Mouse (Mus musculus) liver, embryonic 13.5 days (tissue): ENCODE data around the gene Tex29. TPM values are rescaled to one million over a fixed set of nuclear protein-coding genes. Genes with fewer than 3 reads are reported as not detected.

Source experiments
- ATAC-seq: fragments of 200-750 bp; cut with Nextera tagmentation; 2 replicates; pipeline ENCODE4 v1.8.0; 2017; ENCODE audit warnings: low read depth, mild to moderate bottlenecking, moderate number of reproducible peaks, moderate library complexity
- DNase-seq: peaks from one replicate; pipeline ENCODE4 v3.0.0; 2022
- H3K27ac ChIP-seq: fragments of 300-500 bp; sonication (generic); 2 replicates; pipeline ENCODE4 v1.5.1; 2015; ENCODE audit warnings: moderate library complexity, mild to moderate bottlenecking, inconsistent platforms
- H3K27me3 ChIP-seq: fragments of 300-500 bp; sonication (generic); 2 replicates; pipeline ENCODE4 v1.6.1; 2015; ENCODE audit warnings: mild to moderate bottlenecking, inconsistent platforms
- H3K36me3 ChIP-seq: fragments of 300-500 bp; sonication (generic); 2 replicates; pipeline ENCODE4 v1.6.1; 2015; ENCODE audit warnings: mild to moderate bottlenecking, inconsistent platforms
- H3K4me1 ChIP-seq: fragments of 300-500 bp; sonication (generic); replicated peaks from 2 replicates; pipeline ENCODE4 v1.6.1; 2015; ENCODE audit warnings: inconsistent platforms
- H3K4me2 ChIP-seq: fragments of 300-500 bp; sonication (generic); 2 replicates; pipeline ENCODE4 v1.6.1; 2015; ENCODE audit warnings: inconsistent platforms, mild to moderate bottlenecking, moderate library complexity
- H3K4me3 ChIP-seq: fragments of 300-500 bp; sonication (generic); replicated peaks from 2 replicates; pipeline ENCODE4 v1.5.1; 2015; ENCODE audit warnings: mild to moderate bottlenecking, inconsistent platforms
- H3K9ac ChIP-seq: fragments of 300-500 bp; sonication (generic); 2 replicates; pipeline ENCODE4 v1.6.1; 2015; ENCODE audit warnings: mild to moderate bottlenecking, inconsistent platforms
- H3K9me3 ChIP-seq: fragments of 300-500 bp; sonication (generic); replicated peaks from 2 replicates; pipeline ENCODE4 v1.6.1; 2016; ENCODE audit warnings: inconsistent platforms
- WGBS: fragments of 180-500 bp; shearing (Covaris S2); methylation state at CpG from one replicate; pipeline ENCODE4 v1.1.7; 2015; ENCODE audit not compliant: insufficient replicate concordance; 5-methylcytosine and 5-hydroxymethylcytosine counted together
- polyA plus RNA-seq: library from polyadenylated mRNA; unstranded; fragments of >200 nt; fragmentation: Nextera tagmentation; extraction: Ambion mirVana; gene quantifications from 2 replicates; pipeline ENCODE4 v1.2.1, GENCODE M21; 2015

The Tex29 gene
- polyA plus RNA-seq, 1 experiment from 2014 or later = not detected

DNA sequence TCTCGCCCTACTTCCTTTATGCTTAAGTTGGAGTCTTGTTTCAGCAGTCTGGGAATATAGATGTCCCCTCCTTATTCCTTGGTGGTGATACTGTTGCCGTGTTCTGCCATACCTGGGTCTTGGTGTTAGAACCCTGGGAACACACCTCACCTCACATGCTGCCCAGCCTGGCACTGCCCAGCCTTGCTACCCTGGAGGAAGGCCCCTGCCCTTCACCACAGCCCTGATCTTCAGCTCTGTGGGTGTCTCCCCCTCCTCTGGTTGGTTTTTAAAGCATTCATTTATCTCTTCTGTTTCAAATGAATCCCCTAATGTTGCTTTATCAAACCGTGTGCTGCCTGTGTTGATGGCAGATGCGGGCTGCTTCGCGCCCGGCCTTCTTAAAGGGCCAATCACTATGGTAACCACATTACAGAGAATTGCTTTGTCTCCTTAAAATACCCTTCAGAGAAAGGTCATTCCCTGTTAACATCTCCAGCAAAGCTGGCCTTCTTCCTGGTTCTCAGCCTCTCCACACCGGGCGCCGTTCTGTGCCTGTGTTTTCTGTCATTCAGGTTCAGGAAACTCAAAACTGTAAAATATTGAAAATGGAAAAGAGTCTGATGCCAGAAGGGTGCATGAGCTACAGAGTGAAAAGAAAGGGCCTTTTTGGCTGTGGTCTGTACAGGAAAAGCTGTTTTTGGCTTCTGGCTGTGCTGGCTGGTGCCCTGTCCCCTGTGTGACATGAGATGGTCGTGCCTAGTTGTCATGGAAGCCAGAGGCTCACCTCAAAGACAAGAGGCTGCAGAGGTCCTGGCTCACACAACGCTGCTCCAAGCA is 45.8 kb downstream of the Tex29 start:
- H3K9ac ChIP-seq = no peak overlapping the region
- H3K27me3 ChIP-seq = no peaks in the 10 kb centered on the region
- 67% methylated on average over 12 of the region's 12 CpGs for WGBS
- DNase-seq = no peak
- H3K36me3 ChIP-seq = no peaks in the 10 kb centered on the region
- H3K4me1 ChIP-seq = no peaks in the 10 kb centered on the region
- H3K4me2 ChIP-seq = no peak overlapping the region
- no peak overlapping the region for H3K27ac ChIP-seq
- H3K4me3 ChIP-seq = no peak overlapping the region
- no peak for ATAC-seq
- no peaks in the 10 kb centered on the region for H3K9me3 ChIP-seq

DNA sequence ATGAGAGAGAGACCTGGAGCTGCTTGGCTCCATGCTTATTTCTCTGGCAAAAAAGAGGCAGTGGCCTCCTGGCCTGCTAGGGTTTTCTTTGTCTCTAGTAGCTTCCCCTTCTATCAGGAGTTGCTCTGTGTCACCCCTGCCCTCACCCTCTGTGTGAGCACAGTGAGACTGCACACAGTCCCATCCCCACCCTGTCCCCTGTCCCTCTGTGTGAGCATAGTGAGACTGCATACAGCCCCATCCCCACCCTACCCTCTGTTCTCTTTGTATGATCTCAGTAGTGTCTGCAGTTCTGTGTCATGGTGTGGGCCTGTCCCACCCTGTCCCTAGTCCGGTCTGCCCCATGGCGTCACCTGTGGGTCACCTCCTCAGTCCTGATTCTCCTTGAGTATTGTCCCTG is 46.5 kb downstream of the Tex29 start:
- Histone ChIP-seq H3K36me3 (no peaks in the 10 kb centered on the region), H3K4me2 (no peak overlapping the region), H3K27ac (no peak overlapping the region), H3K4me1 (no peaks in the 10 kb centered on the region), H3K9me3 (no peaks in the 10 kb centered on the region), H3K4me3 (no peak overlapping the region), H3K27me3 (no peaks in the 10 kb centered on the region), H3K9ac (no peak overlapping the region)
- ATAC-seq (no peak), DNase-seq (no peak)
- 61% methylated on average over 2 of the region's 2 CpGs for WGBS

DNA sequence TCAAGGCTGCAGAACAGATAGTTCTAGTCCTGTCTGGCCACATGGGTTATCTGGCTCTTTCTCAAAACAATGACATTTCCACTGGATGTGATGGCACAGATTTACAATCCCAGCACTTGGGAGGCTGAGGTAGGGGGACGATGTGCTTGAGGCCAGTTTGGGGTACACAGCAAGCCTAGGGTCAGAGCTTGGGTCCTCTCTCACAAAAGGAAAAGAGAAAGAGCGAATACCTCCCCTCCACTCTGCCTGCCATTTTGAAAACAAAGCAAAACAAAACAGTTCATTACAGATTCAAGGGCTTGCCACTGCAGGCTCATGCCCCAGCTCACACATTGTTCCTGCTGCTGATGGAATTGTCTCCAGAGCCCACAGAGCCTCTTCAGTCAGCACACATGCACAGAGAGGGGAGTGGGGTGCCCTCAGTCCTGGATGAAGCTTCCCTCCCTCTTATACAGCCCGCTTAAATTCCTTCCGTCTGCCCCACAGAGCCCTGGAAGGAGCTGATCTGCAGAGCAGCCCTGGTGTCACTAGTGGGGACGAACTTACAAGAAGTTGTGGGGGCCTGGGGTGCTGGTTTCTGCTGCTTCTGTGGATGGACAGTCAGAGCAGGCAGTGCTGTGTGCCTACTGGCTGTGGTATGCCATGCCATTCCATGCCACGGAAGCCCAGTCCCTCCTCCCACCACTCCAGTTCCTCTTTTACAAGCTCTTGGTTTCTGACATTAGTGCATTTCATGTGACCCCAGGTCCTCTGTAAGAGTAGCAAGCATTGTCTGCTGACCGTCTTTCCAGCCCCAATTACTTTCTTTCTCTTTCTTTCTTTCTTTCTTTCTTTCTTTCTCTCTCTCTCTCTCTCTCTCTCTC is 49.1 kb downstream of the Tex29 start:
- Histone ChIP-seq H3K4me1 (no peaks in the 10 kb centered on the region), H3K27me3 (no peaks in the 10 kb centered on the region), H3K4me2 (no peak overlapping the region), H3K4me3 (no peak overlapping the region), H3K9me3 (no peaks in the 10 kb centered on the region), H3K27ac (no peak overlapping the region), H3K9ac (no peak overlapping the region), H3K36me3 (no peaks in the 10 kb centered on the region)
- DNase-seq = no peak
- ATAC-seq = no peak
- WGBS = 37% methylated on average over 7 of the region's 7 CpGs

DNA sequence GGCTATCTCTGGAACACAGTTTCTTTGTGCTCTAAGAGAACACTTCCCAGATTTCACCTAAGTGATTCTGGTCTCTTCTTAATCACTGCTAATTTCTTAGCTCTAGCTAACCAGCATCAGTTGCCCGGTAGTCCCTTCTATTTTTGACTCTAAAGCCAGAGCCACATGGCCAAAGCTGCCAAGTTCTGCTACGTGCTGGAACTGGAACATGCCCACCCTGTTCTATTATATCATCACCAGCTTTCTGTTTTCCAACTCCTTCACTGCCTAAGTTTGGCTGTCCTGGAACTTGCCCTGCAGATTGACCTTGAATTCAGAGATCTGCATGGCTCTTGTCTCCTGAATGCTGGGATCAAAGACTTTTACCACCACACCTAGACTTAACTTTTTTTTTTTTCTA is 52.5 kb downstream of the Tex29 start:
- Histone ChIP-seq H3K4me3 (no peak overlapping the region), H3K27me3 (no peaks in the 10 kb centered on the region), H3K4me2 (no peak overlapping the region), H3K9ac (no peak overlapping the region), H3K36me3 (no peaks in the 10 kb centered on the region), H3K27ac (no peak overlapping the region), H3K4me1 (no peaks in the 10 kb centered on the region), H3K9me3 (no peaks in the 10 kb centered on the region)
- DNase-seq (no peak), ATAC-seq (no peak)
- 52% methylated on average over 2 of the region's 2 CpGs for WGBS

DNA sequence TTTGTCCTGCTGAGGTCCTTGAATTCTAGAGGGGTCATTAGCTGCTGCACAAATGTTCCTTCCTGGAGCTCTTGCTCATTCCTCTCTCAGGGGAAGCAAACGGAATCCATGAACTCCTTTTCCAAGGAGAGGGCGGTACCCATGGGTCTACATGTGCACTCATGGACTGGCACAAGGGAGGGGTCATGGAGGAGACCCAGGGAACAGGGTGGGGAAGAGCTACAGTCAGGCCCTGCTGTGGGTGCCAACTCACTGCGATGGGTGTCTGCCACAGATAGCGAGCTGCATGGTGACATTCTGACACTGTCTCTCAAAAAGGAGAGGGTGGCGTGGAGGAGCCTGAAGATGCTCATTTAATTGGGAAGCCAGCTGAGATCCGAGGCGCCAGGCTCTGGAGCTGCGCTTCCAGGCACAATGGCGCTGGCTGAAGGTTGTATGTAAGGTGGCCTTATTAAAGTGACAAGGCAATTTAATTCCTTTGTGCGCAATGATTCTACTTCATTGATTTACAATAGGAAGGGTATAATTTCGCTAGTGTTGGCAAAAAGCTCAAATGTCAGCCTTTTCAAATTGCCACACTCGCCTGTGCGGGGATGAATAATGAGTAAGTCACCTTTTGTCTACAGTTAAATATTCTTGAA is 55.9 kb downstream of the Tex29 start:
- Histone ChIP-seq H3K27me3 (no peaks in the 10 kb centered on the region), H3K9me3 (no peaks in the 10 kb centered on the region), H3K4me2 (no peak overlapping the region), H3K36me3 (no peaks in the 10 kb centered on the region), H3K4me1 (no peaks in the 10 kb centered on the region), H3K27ac (no peak overlapping the region), H3K4me3 (no peak overlapping the region), H3K9ac (no peak overlapping the region)
- DNase-seq (no peak), ATAC-seq (no peak)
- WGBS = 71% methylated on average over 13 of the region's 13 CpGs

DNA sequence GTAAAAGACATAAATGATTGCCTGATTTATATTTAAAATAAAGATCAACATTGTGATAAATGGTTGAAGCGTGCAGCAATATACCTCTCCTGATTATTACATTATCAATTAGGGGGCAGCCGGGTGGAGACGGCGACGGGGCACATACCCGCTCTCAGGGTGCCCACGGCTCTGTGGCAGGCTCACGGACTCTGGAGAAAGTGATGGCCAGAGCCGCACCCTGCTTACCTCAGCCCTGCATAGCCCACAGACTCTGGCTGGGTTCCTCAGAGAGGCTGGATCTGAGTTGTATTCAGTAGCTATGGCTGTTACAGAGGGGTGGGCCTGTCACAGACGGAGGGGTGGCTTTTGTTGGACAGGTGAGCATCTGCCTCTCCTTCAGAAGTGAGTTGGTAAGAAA is 56.4 kb downstream of the Tex29 start:
- 77% methylated on average over 10 of the region's 10 CpGs for WGBS
- Histone ChIP-seq H3K9me3 (no peaks in the 10 kb centered on the region), H3K4me1 (no peaks in the 10 kb centered on the region), H3K36me3 (no peaks in the 10 kb centered on the region), H3K4me3 (no peak overlapping the region), H3K4me2 (no peak overlapping the region), H3K27ac (no peak overlapping the region), H3K9ac (no peak overlapping the region), H3K27me3 (no peaks in the 10 kb centered on the region)
- DNase-seq = no peak
- no peak for ATAC-seq

DNA sequence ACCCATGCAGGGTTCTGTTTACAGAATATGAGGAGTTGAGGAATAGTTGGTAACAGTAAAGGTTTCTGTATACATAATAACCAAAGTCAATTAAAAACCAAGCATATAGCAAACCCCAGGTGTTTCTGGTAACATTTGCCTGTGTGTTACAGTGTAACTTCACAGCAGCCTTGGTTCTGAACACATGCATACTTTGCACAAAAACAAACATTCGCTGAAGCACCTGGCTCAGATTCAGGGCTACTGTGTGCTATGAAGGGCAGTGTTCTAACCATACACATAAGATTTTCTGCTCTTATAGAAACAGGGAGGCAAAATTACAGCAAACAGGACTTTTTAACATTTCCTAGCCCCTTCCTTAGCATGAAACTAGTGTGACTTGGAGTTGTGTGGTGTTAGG is 58.5 kb downstream of the Tex29 start:
- Histone ChIP-seq H3K27ac (no peak overlapping the region), H3K4me3 (no peak overlapping the region), H3K36me3 (no peaks in the 10 kb centered on the region), H3K9me3 (no peaks in the 10 kb centered on the region), H3K4me2 (no peak overlapping the region), H3K4me1 (no peaks in the 10 kb centered on the region), H3K9ac (no peak overlapping the region), H3K27me3 (no peaks in the 10 kb centered on the region)
- DNase-seq (no peak), ATAC-seq (no peak)
- WGBS = 71% methylated on average over 1 of the region's 1 CpGs

Other genes starting within 250 kb of the Tex29 start
- gene Ankrd10, start 204.7 kb upstream of the Tex29 start, polyA plus RNA-seq = 30.7 and 37.0 TPM in 2 replicates
- not detected in 2 replicates for gene 1700016D06Rik, start 139.4 kb upstream of the Tex29 start, polyA plus RNA-seq
- 9.4 and 11.5 TPM in 2 replicates for gene Arhgef7, start 112.8 kb upstream of the Tex29 start, polyA plus RNA-seq